Mouse (Mus musculus): ENCODE measurements around the gene Hyal2. TPM values are rescaled to one million over a fixed set of nuclear protein-coding genes. Genes with fewer than 3 reads are reported as not detected.

Hyal2 gene
- 10 to 100 TPM; 35.8 to 37.8 TPM for total RNA-seq (2021)
- long read RNA-seq, experiment 1, transcript Hyal2-201 (4 exons, 1,893 nt) = major isoform, 29 of 53 reads
- long read RNA-seq, experiment 1, transcript Hyal2-207 (5 exons, 2,062 nt) = minor isoform, 6 of 53 reads
- long read RNA-seq, experiment 1, partial matches to known transcripts = 11 of 53 reads
- long read RNA-seq, experiment 1, other reads (novel, unspliced or antisense) = 6 of 53 reads
- long read RNA-seq, experiment 2, transcript Hyal2-201 (4 exons, 1,893 nt) = major isoform, 14 of 24 reads
- long read RNA-seq, experiment 2, partial matches to known transcripts = 3 of 24 reads
- long read RNA-seq, experiment 2, other reads (novel, unspliced or antisense) = 3 of 24 reads

GRCm38 (mm10) chr9:107567702-107568319 is at the start of gene Hyal2:
Gene Hyal2, plus strand, starts transcription at chr9:107567945.
- peak; percentile 58 to 79 for DNase-seq

- DNase-seq = no peak
Observed at GRCm38 (mm10) chr9:107520331-107520730, 47.4 kb upstream of the Hyal2 start.

- DNase-seq = no peak
Observed at GRCm38 (mm10) chr9:107521190-107521589, 46.6 kb upstream of the Hyal2 start.

- DNase-seq = peak; percentile 54 to 68
Observed at GRCm38 (mm10) chr9:107521711-107522399, 45.9 kb upstream of the Hyal2 start.

GRCm38 (mm10) chr9:107522400-107522711 is 45.4 kb upstream of the Hyal2 start:
- DNase-seq = no peak

- peak; percentile 81 to 82 for DNase-seq
Observed at GRCm38 (mm10) chr9:107526198-107527026, 41.3 kb upstream of the Hyal2 start.

- DNase-seq = peak; percentile 93
Observed at GRCm38 (mm10) chr9:107533791-107534407, 33.8 kb upstream of the Hyal2 start, which contains the start of gene Tmem115. Gene Tmem115, plus strand, starts transcription at chr9:107533945.

GRCm38 (mm10) chr9:107534408-107535202 is 33.1 kb upstream of the Hyal2 start:
- peak in 1 of 2 experiments; percentile 62 for DNase-seq

- DNase-seq = no peak
Observed at GRCm38 (mm10) chr9:107538231-107538630, 29.5 kb upstream of the Hyal2 start.

- no peak for DNase-seq
Observed at GRCm38 (mm10) chr9:107538711-107539110, 29.0 kb upstream of the Hyal2 start.

- no peak for DNase-seq
Observed at GRCm38 (mm10) chr9:107539940-107540339, 27.8 kb upstream of the Hyal2 start.

GRCm38 (mm10) chr9:107540420-107540819 is 27.3 kb upstream of the Hyal2 start:
- DNase-seq = no peak

GRCm38 (mm10) chr9:107541005-107541404 is 26.7 kb upstream of the Hyal2 start:
- no peak for DNase-seq

GRCm38 (mm10) chr9:107541474-107542351 is 26.0 kb upstream of the Hyal2 start, which contains the start of the genes Cyb561d2 and Nprl2:
Gene Cyb561d2, minus strand, starts transcription at chr9:107542193.
Gene Nprl2, plus strand, starts transcription at chr9:107542226.
- peak; percentile 96 for DNase-seq

- DNase-seq = no peak
Observed at GRCm38 (mm10) chr9:107542352-107542686, 25.4 kb upstream of the Hyal2 start.

GRCm38 (mm10) chr9:107542721-107543120 is 25.0 kb upstream of the Hyal2 start:
- DNase-seq = no peak

- DNase-seq = no peak
Observed at GRCm38 (mm10) chr9:107543299-107543698, 24.4 kb upstream of the Hyal2 start.

- DNase-seq = no peak
Observed at GRCm38 (mm10) chr9:107544196-107544700, 23.5 kb upstream of the Hyal2 start.

GRCm38 (mm10) chr9:107544729-107545128 is 23.0 kb upstream of the Hyal2 start:
- DNase-seq = no peak

- no peak for DNase-seq
Observed at GRCm38 (mm10) chr9:107545199-107545598, 22.5 kb upstream of the Hyal2 start.

All from adrenal gland, postnatal 36 days (tissue).